Mouse (Mus musculus) induced T-regulatory cell, adult 2 months (primary cell): ENCODE measurements around the gene Olfr983.

Experiments
- DNase-seq: peaks from one replicate; pipeline ENCODE4 v3.0.0-alpha.2; 2012; ENCODE audit warnings: low read depth

The Olfr983 gene

GRCm38 (mm10) chr9:40093495-40093894 lies at the start of gene Olfr983:
TSS of gene Olfr983 (minus strand) at chr9:40093595.
- no peak for DNase-seq

GRCm38 (mm10) chr9:40141544-40141943 lies 48.1 kb upstream of the Olfr983 start:
- DNase-seq: no peak

DNA sequence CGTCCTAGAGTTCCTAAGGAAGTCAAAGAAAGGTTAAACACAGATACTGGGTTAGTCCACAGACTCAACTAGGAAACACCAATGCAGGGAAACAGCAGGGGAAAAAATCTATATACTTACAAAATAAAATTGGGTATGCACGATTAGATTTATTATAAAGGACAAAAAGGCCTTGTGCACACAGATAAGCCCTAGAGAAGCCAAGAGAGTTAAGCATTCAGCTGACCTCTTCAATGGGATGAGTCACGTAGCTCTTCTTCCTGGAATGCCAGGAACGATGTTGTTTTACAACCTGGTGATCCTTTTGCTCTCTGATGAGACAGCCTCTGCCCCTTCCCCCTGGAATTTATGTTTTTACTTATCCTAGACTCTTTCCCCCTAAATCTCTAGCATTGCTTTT lies 46.1 kb upstream of the Olfr983 start:
- DNase-seq: no peak

- DNase-seq: no peak
Observed at GRCm38 (mm10) chr9:40136987-40137688, 43.7 kb upstream of the Olfr983 start.

DNA sequence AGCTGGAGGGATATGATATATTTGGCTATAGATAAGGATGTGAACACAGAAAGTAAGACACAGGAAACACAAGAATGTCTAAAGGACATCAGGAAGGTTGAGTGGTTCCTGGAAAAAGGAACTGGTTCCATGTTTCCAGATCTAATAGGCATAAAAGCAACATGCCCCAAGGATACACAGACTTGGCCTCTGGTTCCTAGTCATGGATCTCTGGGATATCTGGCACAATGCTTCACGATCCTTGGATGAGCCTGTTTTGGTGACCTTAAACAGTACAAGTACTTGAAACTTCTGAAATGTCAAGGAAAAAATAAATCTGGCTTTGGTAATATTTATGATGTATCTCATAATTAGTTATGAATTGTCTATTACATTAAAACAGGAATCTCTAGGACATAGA lies 37.2 kb upstream of the Olfr983 start:
- DNase-seq: no peak

DNA sequence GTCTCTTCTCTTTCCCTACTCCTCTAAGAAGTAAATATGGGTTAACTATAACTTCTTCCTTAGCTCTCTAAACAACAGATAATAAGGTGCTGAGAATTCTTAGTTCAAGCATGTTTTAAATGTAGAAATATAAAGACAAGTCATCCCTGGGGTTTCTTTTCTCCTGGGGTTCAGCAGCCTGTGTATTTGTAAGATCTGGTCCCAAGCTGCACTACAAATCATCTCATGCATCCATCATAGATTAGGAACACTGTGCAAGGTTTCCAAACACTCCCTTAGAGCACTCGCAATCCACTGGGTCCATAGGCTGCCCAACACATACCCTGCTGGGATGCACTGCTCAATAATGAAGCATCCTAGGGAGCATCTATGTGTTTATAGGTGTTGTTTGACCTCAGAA lies 36.7 kb upstream of the Olfr983 start, which contains the start of gene Olfr985:
Olfr985 (minus strand) TSS at position 101 of the 400 bp plus-strand sequence.
- DNase-seq: no peak

DNA sequence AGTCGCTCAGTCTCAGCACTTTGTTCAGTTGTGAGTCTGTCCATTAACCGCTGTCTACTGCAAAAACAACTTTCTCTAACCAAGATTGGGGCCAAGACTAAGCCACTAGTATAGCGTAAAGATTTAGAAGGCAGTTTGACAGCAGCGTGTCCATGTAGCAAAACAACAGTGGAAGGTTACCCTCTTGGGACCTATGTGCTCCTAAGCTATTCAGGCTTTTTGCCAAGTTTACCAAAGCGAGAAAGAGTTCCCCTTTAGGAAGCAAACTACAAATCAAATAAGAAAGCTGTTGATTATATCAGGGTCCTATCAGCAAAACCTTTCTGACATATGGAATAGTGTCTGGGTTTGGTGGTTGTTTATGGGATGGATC lies 23.9 kb upstream of the Olfr983 start:
- no peak for DNase-seq

- DNase-seq: no peak
Observed at GRCm38 (mm10) chr9:40116645-40117286, 23.4 kb upstream of the Olfr983 start.

- no peak for DNase-seq
Observed at GRCm38 (mm10) chr9:40114106-40114505, 20.7 kb upstream of the Olfr983 start, which contains the start of gene Olfr984. TSS of gene Olfr984 (minus strand) at chr9:40114206.

DNA sequence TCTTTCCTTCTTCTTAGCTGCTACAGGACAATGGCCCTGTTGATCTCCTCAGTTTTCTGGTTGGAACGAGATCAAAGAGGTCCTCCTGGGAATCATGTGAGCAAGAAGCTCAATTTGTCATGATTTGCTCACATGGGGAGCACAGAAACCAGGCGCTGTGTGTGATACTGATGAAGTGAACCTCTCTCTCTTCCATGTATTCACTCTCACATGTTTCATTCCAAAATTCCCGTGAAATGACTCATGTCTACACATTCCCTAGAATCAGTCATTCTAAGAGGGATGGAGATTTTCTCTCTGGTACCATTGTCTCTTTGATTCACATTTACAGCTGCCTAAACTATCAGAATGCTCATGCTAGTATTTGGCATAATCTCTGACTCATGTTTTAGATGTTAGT lies 1.4 kb upstream of the Olfr983 start:
- DNase-seq: no peak

DNA sequence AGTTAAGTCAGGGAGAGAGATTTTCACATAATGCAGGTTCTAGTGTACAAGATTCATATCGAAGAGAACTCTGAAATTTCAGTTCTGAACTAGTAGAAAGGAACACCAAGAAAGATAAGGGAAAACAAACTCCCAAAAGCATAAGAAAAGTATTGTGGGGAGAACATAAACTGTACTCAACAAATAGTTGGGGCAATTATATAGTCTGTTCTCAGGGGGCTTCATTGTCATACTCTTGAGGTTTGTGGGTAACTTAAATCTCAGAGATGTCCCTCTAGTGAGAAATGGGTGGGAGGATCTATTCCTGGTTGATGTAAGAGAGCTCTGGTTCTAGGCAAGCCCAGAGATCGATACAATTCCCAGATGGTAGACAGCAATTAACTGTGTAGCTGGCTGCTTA lies 19.9 kb downstream of the Olfr983 start, which contains the start of gene Olfr982:
Olfr982 (plus strand) TSS at position 301 of the 400 bp plus-strand sequence.
- DNase-seq: no peak

DNA sequence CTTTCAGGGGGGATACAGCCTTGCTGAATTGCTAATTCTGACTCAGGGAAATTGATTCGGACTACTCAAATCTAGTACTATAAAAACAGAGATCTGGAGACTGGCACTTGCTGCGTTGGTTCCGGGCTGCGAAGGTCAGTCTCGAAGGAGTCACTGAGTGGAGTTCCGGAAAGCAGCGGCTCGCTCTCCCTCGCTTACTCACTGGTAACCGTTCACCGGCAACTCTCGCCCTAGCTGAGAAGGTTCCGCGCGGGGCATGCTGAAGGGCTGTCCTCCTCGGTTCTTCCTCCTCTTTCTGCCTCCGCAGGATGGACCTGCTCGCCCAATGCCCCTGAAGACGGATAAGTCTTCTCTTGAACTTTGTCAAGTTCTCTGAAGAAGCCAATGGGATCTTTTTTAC lies 43.3 kb downstream of the Olfr983 start:
- DNase-seq: no peak
